11 mouse cellular contexts compared by ENCODE assay signal in the genomic region with DNA sequence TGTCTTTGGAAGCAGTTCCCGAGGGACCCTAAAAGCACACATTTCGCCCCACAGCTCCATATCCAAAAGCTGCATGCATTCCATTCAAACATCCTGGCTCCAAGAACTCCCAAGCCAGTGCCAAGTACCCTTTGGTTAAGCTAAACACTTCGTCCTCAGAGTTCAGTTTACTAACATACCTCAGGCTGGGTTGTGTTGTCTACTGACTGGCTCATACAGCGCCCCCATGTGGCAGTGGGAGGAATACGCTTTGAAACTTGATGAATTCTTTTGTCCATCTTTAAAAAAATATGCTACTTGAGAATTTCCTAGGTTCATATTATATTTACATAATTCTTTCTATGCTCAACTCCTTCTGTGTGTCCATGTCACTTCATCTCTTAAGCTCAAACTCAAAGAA. TPM values are rescaled to one million over a fixed set of nuclear protein-coding genes. Genes with fewer than 3 reads are reported as not detected.
A peak's percentile ranks its signal among the peaks of the same experiment; 100 is the strongest.
DNase-seq lines count a peak whose midpoint lies in the region; ATAC-seq and TF ChIP-seq lines count a peak whose summit lies in the region.
"Had no signal": no experiment of that assay in that cellular context is flagged by ENCODE, and none has a peak within 500 bp of the region (broad histone marks: within the 10 kb centered on the region; RNA-seq: fewer than 3 reads in every experiment).

No protein-coding gene starts in this region.

- H3K4me3 ChIP-seq in hindbrain, postnatal 0 days (ENCODE audit: low read length) = no peak overlapping the region
- no peak overlapping the region for H3K4me3 ChIP-seq in hindbrain, embryonic 12.5 days
- H3K4me3 ChIP-seq: embryonic facial prominence, embryonic 13.5 days had no signal

- 61% methylated on average over 5 of the region's 5 CpGs for WGBS in hindbrain, postnatal 0 days
- 64% methylated on average over 5 of the region's 5 CpGs for WGBS in hindbrain, embryonic 12.5 days

- no peak for ATAC-seq in hindbrain, postnatal 0 days
- no peak for ATAC-seq in hindbrain, embryonic 12.5 days (ENCODE audit: low FRiP score)

- no peaks in the 10 kb centered on the region for H3K36me3 ChIP-seq in hindbrain, postnatal 0 days (ENCODE audit: insufficient read depth, low read length)
- no peaks in the 10 kb centered on the region for H3K36me3 ChIP-seq in hindbrain, embryonic 12.5 days
- H3K36me3 ChIP-seq: embryonic facial prominence, embryonic 13.5 days had no signal

- no peaks in the 10 kb centered on the region for H3K4me1 ChIP-seq in hindbrain, postnatal 0 days (ENCODE audit: insufficient read depth, low read length)
- peaks cover 6% of the 10 kb centered on the region for H3K4me1 ChIP-seq in hindbrain, embryonic 12.5 days
- H3K4me1 ChIP-seq: embryonic facial prominence, embryonic 13.5 days had no signal

- no peaks in the 10 kb centered on the region for H3K27me3 ChIP-seq in hindbrain, postnatal 0 days (ENCODE audit: insufficient read depth, low read length)
- no peaks in the 10 kb centered on the region for H3K27me3 ChIP-seq in hindbrain, embryonic 12.5 days
- H3K27me3 ChIP-seq: embryonic facial prominence, embryonic 13.5 days had no signal

- H3K4me2 ChIP-seq in hindbrain, postnatal 0 days (ENCODE audit: low read depth, low read length) = no peak overlapping the region
- no peak overlapping the region for H3K4me2 ChIP-seq in hindbrain, embryonic 12.5 days (replicated peaks)
- H3K4me2 ChIP-seq: embryonic facial prominence, embryonic 13.5 days had no signal

- peak; percentile 43 for TF ChIP-seq CTCF in hindbrain, postnatal 0 days (IDR thresholded peaks at IDR 0.05; ENCODE audit: low read depth)

- no peak for DNase-seq in hindbrain, postnatal 0 days (ENCODE audit: low spot score)
- DNase-seq in A20 (ENCODE audit: low read depth, low spot score) (peak; percentile 55), R1 (ENCODE audit: low read depth, low spot score) (peak; percentile 64)
- DNase-seq in kidney, postnatal 36 days = peak; percentile 47 to 76
- DNase-seq in frontal cortex, postnatal 10 days (ENCODE audit: low spot score in 2 of 2) = no peak
- no peak for DNase-seq in ovary, postnatal 14 days (ENCODE audit: low spot score)
- DNase-seq in cerebellum, adult 8-10 months = no peak
- DNase-seq: spleen, adult 18-20 months had no signal

- H3K9me3 ChIP-seq in hindbrain, postnatal 0 days (ENCODE audit: low read length) = no peaks in the 10 kb centered on the region
- H3K9me3 ChIP-seq in hindbrain, embryonic 12.5 days (replicated peaks) = no peaks in the 10 kb centered on the region

- no peak overlapping the region for H3K9ac ChIP-seq in hindbrain, postnatal 0 days (replicated peaks; ENCODE audit: low read length)
- H3K9ac ChIP-seq in hindbrain, embryonic 12.5 days = no peak overlapping the region
- H3K9ac ChIP-seq: embryonic facial prominence, embryonic 13.5 days had no signal

- no peak overlapping the region for H3K27ac ChIP-seq in hindbrain, postnatal 0 days
- H3K27ac ChIP-seq in hindbrain, embryonic 12.5 days = no peak overlapping the region
- H3K27ac ChIP-seq: embryonic facial prominence, embryonic 13.5 days had no signal

RNA-seq across cellular contexts. Expression of a gene that starts 25.9 kb away (rescaled TPM):
- total RNA-seq in hindbrain, postnatal 0 days (2014; rRNA removed) = 2.0 TPM in 1 of 2 replicates, not detected in the other
- polyA plus RNA-seq in hindbrain, postnatal 0 days (2015; fragmentation: Nextera tagmentation; extraction: Ambion mirVana) = 1.1 TPM in 2 replicates
- not detected in 2 replicates for polyA plus RNA-seq in hindbrain, embryonic 12.5 days (2016; fragmentation: Nextera tagmentation; extraction: Ambion mirVana)
- total RNA-seq: layer of hippocampus, postnatal 10 days had no signal

RNA-seq across cellular contexts. Expression of a gene that starts 54.1 kb away (rescaled TPM):
- 5.1 and 9.4 TPM in 2 replicates for total RNA-seq in hindbrain, postnatal 0 days (2014; rRNA removed)
- polyA plus RNA-seq in hindbrain, postnatal 0 days (2015; fragmentation: Nextera tagmentation; extraction: Ambion mirVana) = 2.6 and 2.8 TPM in 2 replicates
- polyA plus RNA-seq in hindbrain, embryonic 12.5 days (2016; fragmentation: Nextera tagmentation; extraction: Ambion mirVana) = 0.93 and 1.2 TPM in 2 replicates

Comparison
In these comparisons a context has a peak if more than half of its experiments do, and no peak if none do; other contexts are left out.
1. DNase-seq: peak in A20 (single experiment), R1 (single experiment) and kidney, postnatal 36 days (2 of 2); none in hindbrain, postnatal 0 days (single experiment), frontal cortex, postnatal 10 days (0 of 2), ovary, postnatal 14 days (single experiment) and cerebellum, adult 8-10 months (single experiment).